Mouse (Mus musculus) layer of hippocampus, adult 2 months (tissue): ENCODE data around the gene Arhgap24. TPM values are rescaled to one million over a fixed set of nuclear protein-coding genes. Genes with fewer than 3 reads are reported as not detected.

ENCODE experiments used
- DNase-seq, 2 experiments: peaks; one replicate each; pipeline ENCODE4 v3.0.0; 2022; ENCODE audit warnings: low spot score in 2 of 2
- H3K27ac ChIP-seq: fragments of 200-600 bp; 2 replicates; pipeline ENCODE4 v1.8.1; 2022
- H3K4me3 ChIP-seq: fragments of 200-600 bp; 2 replicates; pipeline ENCODE4 v1.8.1; 2022; ENCODE audit warnings: mild to moderate bottlenecking
- CTCF ChIP-seq: fragments of 200-600 bp; conservative IDR thresholded peaks from 2 replicates; pipeline ENCODE4 v1.8.1; 2022; ENCODE audit warnings: antibody characterized with exemption, mild to moderate bottlenecking, moderate library complexity
- total RNA-seq, 2 experiments: library from RNA; stranded (reverse); gene quantifications; 2 replicates each; pipeline ENCODE4 v1.2.3; 2021

Arhgap24 gene
- total RNA-seq, 2 experiments from 2014 or later: 4.8 to 5.3 TPM

- no peak for TF ChIP-seq CTCF
- H3K4me3 ChIP-seq: no peak overlapping the region
- no peak for DNase-seq
- peak overlapping the region; percentile 50 for H3K27ac ChIP-seq
Measured at GRCm38 (mm10) chr5:102947061-102947711, 466.0 kb downstream of the Arhgap24 start.
